Mouse (Mus musculus) E14TG2a.4 (cell line): ENCODE data around the gene Glul.

Experiments used
- CTCF ChIP-seq: conservative IDR thresholded peaks from 2 replicates; pipeline ENCODE4 v1.5.1; 2014; ENCODE audit warnings: low read length
- NANOG ChIP-seq: IDR thresholded peaks from 2 replicates; pipeline ENCODE4 v1.6.1; 2014; ENCODE audit warnings: borderline replicate concordance, low read length, mixed read lengths

- TF ChIP-seq CTCF (no peak), NANOG (no peak)
Measured at GRCm38 (mm10) chr1:153924395-153925385, 24.9 kb downstream of the Glul start.
